Mouse (Mus musculus): ENCODE measurements around the gene Aprt. TPM values are rescaled to one million over a fixed set of nuclear protein-coding genes. Genes with fewer than 3 reads are reported as not detected.

Aprt gene
- polyA plus RNA-seq, 1 experiment from 2014 or later = 153 TPM

DNA sequence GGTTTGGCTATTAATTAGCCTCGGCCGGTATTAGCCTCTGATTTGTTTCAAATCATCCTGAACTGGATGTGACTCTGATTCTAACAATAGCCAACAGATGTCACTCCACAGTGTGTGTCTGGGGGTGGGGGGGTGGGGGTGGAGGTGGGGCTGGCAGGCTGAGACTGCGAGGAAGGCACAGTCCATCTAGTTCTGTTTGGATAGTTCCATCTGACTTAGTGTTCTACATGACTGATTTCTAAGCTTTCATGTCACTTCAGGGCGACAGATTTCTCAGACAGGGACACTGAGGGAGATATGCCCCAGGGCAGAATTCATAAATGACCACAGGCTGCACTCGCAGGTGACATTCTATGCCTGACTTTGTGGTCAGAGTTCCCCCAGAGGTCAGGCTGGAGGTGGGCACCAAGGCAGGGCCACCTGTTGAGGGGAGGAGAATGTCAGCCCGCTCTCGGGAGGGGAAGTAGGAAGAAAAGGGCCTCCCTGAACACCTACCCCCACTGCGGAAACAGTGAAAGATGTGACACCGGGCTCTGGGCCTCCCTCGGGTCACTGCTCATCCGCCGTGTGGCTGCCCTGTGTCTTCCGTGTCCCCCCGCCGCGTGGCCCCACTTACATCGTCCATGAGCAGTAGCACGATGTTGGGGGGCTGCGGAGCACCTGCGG lies 34.0 kb upstream of the Aprt start:
- WGBS = 3% methylated on average over 20 of the region's 20 CpGs
- peak overlapping the region; percentile 88 for H3K4me2 ChIP-seq
- H3K4me3 ChIP-seq = peak overlapping the region; percentile 77

DNA sequence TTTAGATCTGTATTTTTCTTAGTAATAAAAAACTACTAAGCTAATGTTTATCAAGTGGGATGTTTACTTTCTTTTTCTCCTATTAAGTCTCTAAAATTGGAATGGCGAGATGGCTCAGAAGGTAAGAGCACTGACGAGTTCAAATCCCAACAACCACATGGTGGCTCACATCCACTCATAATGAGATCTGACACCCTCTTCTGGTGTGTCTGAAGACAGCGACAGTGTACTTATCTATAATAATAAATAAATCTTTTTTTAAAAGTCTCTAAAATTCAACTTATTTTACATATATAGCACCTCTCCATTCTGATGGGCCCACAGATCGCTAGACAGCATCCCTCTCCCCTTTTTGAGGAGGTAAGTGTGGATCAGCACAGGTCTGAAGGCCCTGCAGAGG lies 33.5 kb upstream of the Aprt start:
- H3K4me3 ChIP-seq = peak overlapping the region; percentile 77; the same call in 1 of the 2 replicates
- no peak overlapping the region for H3K9ac ChIP-seq
- ATAC-seq (ENCODE audit: low FRiP score) = no peak
- 64% methylated on average over 4 of the region's 4 CpGs for WGBS
- no peaks in the 10 kb centered on the region for H3K9me3 ChIP-seq
- no peaks in the 10 kb centered on the region for H3K27me3 ChIP-seq
- H3K4me1 ChIP-seq (replicated peaks) = peaks cover 24% of the 10 kb centered on the region
- H3K27ac ChIP-seq = no peak overlapping the region
- peak overlapping the region; percentile 88 for H3K4me2 ChIP-seq
- peaks cover 14% of the 10 kb centered on the region for H3K36me3 ChIP-seq

More for the DNA sequence above, 34.0 kb upstream of the Aprt start:
- no peaks in the 10 kb centered on the region for H3K9me3 ChIP-seq
- H3K27me3 ChIP-seq = no peaks in the 10 kb centered on the region
- peaks cover 19% of the 10 kb centered on the region for H3K36me3 ChIP-seq
- peaks cover 24% of the 10 kb centered on the region for H3K4me1 ChIP-seq (replicated peaks)
- H3K9ac ChIP-seq = peak overlapping the region; percentile 81
- peak overlapping the region; percentile 80 for H3K27ac ChIP-seq
- ATAC-seq (ENCODE audit: low FRiP score) = 0 out of 2 replicates have a peak, but pooled peaks have one; percentile 3

DNA sequence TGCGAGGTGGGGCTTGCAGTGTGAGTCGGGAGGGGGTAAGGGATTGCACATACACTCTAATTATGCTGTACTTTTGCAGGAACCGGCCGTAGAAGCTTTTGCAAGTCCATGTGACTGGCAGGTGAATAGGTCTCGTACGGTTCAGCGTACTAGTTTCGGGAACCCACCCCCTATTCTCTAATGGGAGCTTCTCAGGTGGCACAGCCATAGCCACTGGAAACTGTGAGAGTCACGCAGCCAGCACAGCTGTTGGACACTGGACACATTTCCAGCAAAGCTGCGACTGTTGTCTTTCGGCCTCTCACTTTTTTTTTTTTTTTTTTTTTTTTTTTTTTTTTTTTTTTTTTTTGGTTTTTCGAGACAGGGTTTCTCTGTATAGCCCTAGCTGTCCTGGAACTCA lies 30.1 kb upstream of the Aprt start:
- no peak overlapping the region for H3K4me2 ChIP-seq
- H3K27ac ChIP-seq = no peak overlapping the region
- H3K9ac ChIP-seq = no peak overlapping the region
- WGBS = 84% methylated on average over 11 of the region's 12 CpGs
- no peak for ATAC-seq (ENCODE audit: low FRiP score)
- H3K27me3 ChIP-seq = no peaks in the 10 kb centered on the region
- peaks cover 11% of the 10 kb centered on the region for H3K4me1 ChIP-seq (replicated peaks)
- H3K36me3 ChIP-seq = no peaks in the 10 kb centered on the region
- no peak overlapping the region for H3K4me3 ChIP-seq
- H3K9me3 ChIP-seq = no peaks in the 10 kb centered on the region

DNA sequence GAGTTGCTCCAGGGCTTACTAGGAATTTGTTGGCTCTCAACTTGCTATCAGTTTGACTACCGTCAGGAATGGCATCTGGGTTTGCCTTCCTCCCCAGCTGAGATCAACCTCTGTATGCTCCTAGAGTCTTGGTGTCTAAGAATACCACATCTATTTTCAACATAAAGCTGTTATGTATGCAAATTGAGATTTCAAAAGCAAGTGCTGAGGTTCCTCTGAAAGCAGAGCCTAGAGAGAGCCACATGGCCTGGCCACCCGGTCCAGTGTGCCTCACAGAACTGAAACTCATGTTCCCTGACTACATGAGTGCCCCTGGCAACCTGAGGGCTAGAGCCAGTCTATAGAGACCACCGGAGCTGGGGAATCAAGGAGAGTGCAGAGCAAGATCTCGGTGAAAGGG lies 28.7 kb upstream of the Aprt start:
- no peak overlapping the region for H3K27ac ChIP-seq
- H3K27me3 ChIP-seq = no peaks in the 10 kb centered on the region
- no peak overlapping the region for H3K4me2 ChIP-seq
- ATAC-seq (ENCODE audit: low FRiP score) = no peak
- no peaks in the 10 kb centered on the region for H3K9me3 ChIP-seq
- H3K36me3 ChIP-seq = no peaks in the 10 kb centered on the region
- 83% methylated on average over 4 of the region's 4 CpGs for WGBS
- H3K4me3 ChIP-seq = no peak overlapping the region
- no peak overlapping the region for H3K9ac ChIP-seq
- peaks cover 2% of the 10 kb centered on the region for H3K4me1 ChIP-seq (replicated peaks)

DNA sequence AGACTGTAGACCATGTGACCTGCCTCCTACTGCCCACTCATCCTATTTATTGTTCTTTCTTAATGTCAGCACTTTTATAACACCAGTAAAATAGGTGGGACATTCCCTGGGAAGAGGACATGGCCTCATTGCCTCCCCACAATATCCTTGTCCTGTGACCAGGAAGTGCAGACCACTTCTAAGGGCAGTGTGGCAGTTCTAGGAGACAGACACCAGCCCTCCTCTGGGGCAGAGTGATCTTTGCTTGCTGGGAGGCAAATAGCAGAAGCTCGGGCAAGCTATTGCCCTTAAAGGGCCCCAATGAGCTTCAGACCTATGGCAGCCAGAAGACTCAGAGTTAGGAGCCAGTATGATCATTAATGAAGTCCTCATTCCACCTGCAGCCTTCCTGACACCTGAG lies 27.9 kb upstream of the Aprt start:
- Histone ChIP-seq H3K27ac (no peak overlapping the region), H3K9ac (no peak overlapping the region), H3K9me3 (no peaks in the 10 kb centered on the region), H3K36me3 (no peaks in the 10 kb centered on the region), H3K4me1 (replicated peaks) (no peaks in the 10 kb centered on the region), H3K4me2 (no peak overlapping the region), H3K27me3 (no peaks in the 10 kb centered on the region), H3K4me3 (no peak overlapping the region)
- WGBS = 70% methylated on average over 1 of the region's 1 CpGs
- ATAC-seq (ENCODE audit: low FRiP score) = no peak

DNA sequence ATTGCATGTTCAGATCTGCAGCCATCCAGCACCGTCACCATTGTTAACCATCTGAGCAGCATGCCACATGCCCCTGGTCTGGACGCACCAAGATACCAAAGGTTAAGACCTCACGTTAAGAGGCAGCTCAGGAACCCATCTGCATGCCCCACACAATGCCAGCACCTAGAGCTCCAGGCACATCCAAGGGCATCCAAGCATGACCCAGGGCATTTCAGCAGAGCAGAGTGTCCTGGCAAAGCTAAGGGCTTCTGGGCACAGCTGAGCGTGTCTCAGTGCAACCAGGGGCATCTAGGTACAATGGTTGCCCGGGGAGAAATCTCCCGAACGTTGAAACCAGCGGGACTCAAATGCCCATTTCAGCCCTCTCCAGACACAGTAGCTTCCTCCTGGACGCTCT lies 24.0 kb upstream of the Aprt start:
- Histone ChIP-seq H3K9ac (no peak overlapping the region), H3K4me3 (no peak overlapping the region), H3K9me3 (no peaks in the 10 kb centered on the region), H3K4me1 (replicated peaks) (no peaks in the 10 kb centered on the region), H3K27ac (no peak overlapping the region), H3K4me2 (no peak overlapping the region), H3K36me3 (peaks cover 5% of the 10 kb centered on the region; the same call in 1 of the 2 replicates), H3K27me3 (no peaks in the 10 kb centered on the region)
- no peak for ATAC-seq (ENCODE audit: low FRiP score)
- WGBS = 91% methylated on average over 9 of the region's 9 CpGs

DNA sequence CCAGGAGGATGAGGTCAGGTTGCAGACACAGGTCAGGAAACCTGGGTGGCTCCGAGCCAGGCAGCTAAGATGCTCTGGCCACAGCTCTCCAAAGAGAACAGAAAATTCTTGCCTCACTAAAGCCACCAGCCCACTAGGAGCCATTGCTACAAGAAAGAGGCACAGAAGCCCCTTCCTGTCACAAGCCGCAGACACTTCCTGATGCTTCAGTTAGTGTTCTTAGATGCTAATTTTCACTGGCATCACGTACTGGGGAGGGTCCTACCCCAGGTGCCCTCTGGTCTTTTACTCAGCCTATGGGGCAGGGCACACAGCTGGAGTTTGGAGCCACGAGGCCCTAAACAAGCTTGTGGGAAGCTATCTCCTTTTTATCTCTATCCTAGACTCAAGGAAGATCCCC lies 19.3 kb upstream of the Aprt start:
- Histone ChIP-seq H3K4me2 (no peak overlapping the region), H3K27me3 (no peaks in the 10 kb centered on the region), H3K9ac (no peak overlapping the region), H3K4me1 (replicated peaks) (peaks cover 25% of the 10 kb centered on the region), H3K36me3 (peaks cover 5% of the 10 kb centered on the region), H3K9me3 (no peaks in the 10 kb centered on the region), H3K27ac (no peak overlapping the region), H3K4me3 (no peak overlapping the region)
- ATAC-seq (ENCODE audit: low FRiP score) = no peak
- WGBS = 60% methylated on average over 4 of the region's 4 CpGs

DNA sequence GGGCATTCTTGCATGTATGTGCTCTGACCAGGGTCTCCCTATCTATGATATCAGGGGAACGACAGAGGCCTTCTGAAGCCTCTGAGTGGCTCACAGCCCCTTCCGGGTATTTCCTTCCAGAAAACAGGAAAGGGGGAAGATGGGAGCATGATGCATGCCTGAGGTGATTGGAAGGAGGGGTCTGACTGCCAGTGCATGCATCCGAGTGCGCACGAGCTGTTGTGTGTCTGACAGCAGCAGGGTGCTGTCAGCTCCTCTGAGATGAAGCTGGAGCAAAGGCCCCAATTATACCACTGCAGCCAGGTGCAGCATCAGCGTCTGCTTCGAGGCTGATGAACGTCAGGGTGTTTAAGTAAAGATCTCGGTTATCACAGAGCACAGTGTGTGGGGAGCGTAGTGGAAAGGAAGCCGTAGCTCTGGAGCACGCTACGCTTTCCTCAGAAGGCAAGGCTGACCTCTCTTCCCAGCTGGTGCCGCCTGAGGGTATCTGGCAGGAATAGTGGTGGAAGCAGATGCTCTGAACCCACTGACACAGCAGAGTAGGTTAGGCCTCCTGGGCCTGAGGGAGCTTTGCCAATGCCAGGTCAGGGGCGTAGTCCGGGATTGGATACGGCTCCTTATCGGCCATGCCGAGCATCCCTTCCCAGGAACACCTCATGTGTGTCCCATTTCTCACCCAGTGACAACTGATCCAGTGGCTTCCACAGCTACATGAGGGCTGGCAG lies 17.2 kb upstream of the Aprt start:
- H3K9ac ChIP-seq = peak overlapping the region; percentile 51
- no peak for ATAC-seq (ENCODE audit: low FRiP score)
- no peak overlapping the region for H3K4me2 ChIP-seq
- H3K27me3 ChIP-seq = no peaks in the 10 kb centered on the region
- peaks cover 25% of the 10 kb centered on the region for H3K4me1 ChIP-seq (replicated peaks)
- H3K27ac ChIP-seq = peak overlapping the region; percentile 55
- peaks cover 4% of the 10 kb centered on the region for H3K36me3 ChIP-seq
- H3K4me3 ChIP-seq = no peak overlapping the region
- WGBS = 65% methylated on average over 19 of the region's 19 CpGs
- no peaks in the 10 kb centered on the region for H3K9me3 ChIP-seq

DNA sequence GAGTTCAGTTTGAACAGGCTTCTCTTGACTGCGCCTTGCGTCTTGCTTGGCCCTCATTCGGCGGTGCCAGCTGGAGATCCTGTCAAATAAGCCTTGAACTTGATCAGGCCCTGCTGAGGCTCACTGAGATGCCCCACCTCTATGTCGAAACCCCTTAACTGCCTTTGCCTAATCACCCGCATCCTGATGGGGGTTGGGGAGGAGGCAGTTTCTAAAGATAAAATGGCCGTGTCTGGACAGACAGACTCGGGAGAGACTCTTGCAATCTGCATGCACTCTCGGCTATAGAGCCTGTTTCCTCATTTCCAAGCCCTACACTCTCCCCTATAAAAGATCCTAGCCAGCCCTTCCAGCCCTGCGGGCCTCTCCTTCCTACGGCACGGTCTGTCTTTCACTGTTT lies 16.5 kb upstream of the Aprt start:
- whole genome bisulfite sequencing = 70% methylated on average over 12 of the region's 12 CpGs
- H3K36me3 ChIP-seq = no peaks in the 10 kb centered on the region; the same call in 1 of the 2 replicates
- H3K27me3 ChIP-seq = no peaks in the 10 kb centered on the region
- no peaks in the 10 kb centered on the region for H3K9me3 ChIP-seq
- peak overlapping the region; percentile 51; the same call in 1 of the 2 replicates for H3K9ac ChIP-seq
- no peak overlapping the region for H3K4me3 ChIP-seq
- no peak overlapping the region for H3K4me2 ChIP-seq
- ATAC-seq (ENCODE audit: low FRiP score) = no peak
- H3K27ac ChIP-seq = peak overlapping the region; percentile 55
- peaks cover 25% of the 10 kb centered on the region for H3K4me1 ChIP-seq (replicated peaks)

DNA sequence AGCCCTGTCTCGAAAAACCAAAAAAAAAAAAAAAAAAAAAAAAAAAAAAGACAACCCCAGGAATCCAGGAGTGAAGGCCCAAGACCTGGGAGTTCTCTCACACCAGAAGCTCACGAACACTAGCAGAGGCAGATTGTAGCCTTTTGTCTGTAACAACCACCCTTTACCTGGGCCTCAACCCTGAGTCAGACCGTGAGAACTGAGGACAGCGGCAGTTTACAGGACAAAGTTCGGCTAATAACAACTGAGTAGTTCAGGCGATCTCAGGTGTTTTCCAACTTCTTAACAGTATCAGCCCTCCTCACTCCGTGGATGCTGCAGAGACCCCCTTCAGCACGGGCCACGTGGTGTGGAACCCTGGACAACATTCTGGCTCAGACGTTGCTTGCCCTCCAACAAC lies 10.0 kb upstream of the Aprt start:
- no peak for ATAC-seq (ENCODE audit: low FRiP score)
- Histone ChIP-seq H3K9ac (no peak overlapping the region), H3K36me3 (no peaks in the 10 kb centered on the region), H3K9me3 (no peaks in the 10 kb centered on the region), H3K4me1 (replicated peaks) (peaks cover 15% of the 10 kb centered on the region), H3K27ac (no peak overlapping the region), H3K4me2 (no peak overlapping the region), H3K4me3 (no peak overlapping the region), H3K27me3 (no peaks in the 10 kb centered on the region)
- WGBS = 92% methylated on average over 10 of the region's 10 CpGs

DNA sequence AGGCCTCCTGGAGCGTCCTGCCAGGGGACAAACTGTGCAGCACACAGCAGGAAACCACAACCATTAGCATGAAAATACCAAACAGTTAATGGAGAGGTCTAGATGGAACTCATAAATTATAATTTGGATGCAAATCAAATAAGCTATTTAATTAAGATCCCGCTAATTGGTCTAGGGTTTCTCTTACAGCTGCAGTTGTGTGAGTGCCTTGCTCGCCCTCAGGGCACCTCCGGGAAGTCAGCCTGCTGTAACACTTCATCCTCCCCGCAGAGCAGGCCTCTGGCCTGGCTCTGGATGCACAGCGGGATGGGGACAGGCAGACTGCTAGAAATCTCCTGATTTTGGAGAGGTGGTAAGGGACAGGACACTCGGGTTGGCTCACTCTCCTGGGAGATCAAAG lies 9.5 kb upstream of the Aprt start:
- peak overlapping the region; percentile 60; the same call in 1 of the 2 replicates for H3K27ac ChIP-seq
- WGBS = 48% methylated on average over 7 of the region's 7 CpGs
- H3K36me3 ChIP-seq = no peaks in the 10 kb centered on the region
- ATAC-seq (ENCODE audit: low FRiP score) = no peak
- no peaks in the 10 kb centered on the region for H3K27me3 ChIP-seq
- H3K9me3 ChIP-seq = no peaks in the 10 kb centered on the region
- H3K4me1 ChIP-seq (replicated peaks) = peaks cover 15% of the 10 kb centered on the region
- no peak overlapping the region for H3K4me2 ChIP-seq
- no peak overlapping the region for H3K4me3 ChIP-seq
- H3K9ac ChIP-seq = no peak overlapping the region

DNA sequence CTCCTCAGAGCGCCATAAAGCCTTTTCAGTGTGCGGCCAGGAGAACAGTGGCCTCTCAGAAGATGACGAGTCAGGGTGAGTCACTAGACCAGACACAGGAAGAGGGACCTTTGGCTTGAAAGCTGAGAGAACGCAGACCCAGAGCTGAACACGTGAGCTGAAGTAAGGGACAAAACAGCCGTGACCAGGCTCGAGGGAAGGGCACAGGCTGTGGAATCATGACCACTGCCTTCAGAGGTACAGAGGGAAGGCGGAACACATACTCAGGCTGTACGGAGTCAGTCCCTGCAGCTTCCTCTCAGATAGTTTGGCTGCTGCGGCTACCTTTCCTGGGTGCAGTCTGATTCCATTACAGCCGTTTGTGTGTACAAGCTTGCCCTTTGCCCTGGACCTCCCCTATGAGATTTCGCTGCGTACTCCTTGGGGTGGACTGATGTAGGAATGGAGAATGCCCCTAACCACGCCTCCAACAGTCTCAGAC lies 8.7 kb upstream of the Aprt start:
- Histone ChIP-seq H3K27me3 (no peaks in the 10 kb centered on the region), H3K9ac (no peak overlapping the region), H3K4me3 (no peak overlapping the region), H3K9me3 (no peaks in the 10 kb centered on the region), H3K4me1 (replicated peaks) (peaks cover 15% of the 10 kb centered on the region), H3K4me2 (no peak overlapping the region), H3K27ac (peak overlapping the region; percentile 60; the same call in 1 of the 2 replicates), H3K36me3 (no peaks in the 10 kb centered on the region)
- ATAC-seq (ENCODE audit: low FRiP score) = no peak
- 74% methylated on average over 14 of the region's 14 CpGs for WGBS

DNA sequence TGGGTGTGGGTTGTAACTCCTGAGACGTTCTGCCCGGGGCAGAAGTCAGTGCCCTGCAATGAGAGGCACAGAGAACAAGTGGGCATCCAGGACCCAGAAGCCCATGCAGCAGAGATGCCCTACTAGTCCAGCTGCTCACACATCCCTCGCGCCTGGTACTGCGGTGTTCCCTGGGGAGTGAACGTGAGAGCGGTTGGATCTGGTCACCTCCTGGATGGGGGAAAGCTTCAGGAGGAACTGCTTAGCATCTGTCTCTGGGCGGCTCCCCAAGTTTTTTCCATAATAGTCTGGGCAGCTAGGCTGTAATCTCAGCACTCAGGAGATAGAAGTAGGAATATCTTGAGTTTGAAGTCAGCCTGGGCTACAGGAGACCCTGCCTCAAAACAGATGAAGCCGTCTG lies 8.3 kb upstream of the Aprt start:
- no peak for ATAC-seq (ENCODE audit: low FRiP score)

More for the DNA sequence above, 8.3 kb upstream of the Aprt start:
- Histone ChIP-seq H3K9me3 (no peaks in the 10 kb centered on the region), H3K4me1 (replicated peaks) (peaks cover 15% of the 10 kb centered on the region), H3K27me3 (no peaks in the 10 kb centered on the region), H3K4me2 (no peak overlapping the region), H3K27ac (no peak overlapping the region), H3K36me3 (no peaks in the 10 kb centered on the region), H3K4me3 (no peak overlapping the region), H3K9ac (no peak overlapping the region)
- 83% methylated on average over 9 of the region's 9 CpGs for WGBS
